Mouse (Mus musculus) intestine, embryonic 14.5 days (tissue): ENCODE results near the gene Pgrmc1. TPM values are rescaled to one million over a fixed set of nuclear protein-coding genes. Genes with fewer than 3 reads are reported as not detected.
A peak's percentile ranks its signal among the peaks of the same experiment; 100 is the strongest.
"Not testable (repeated sequence)": the region's sequence is repeated elsewhere in the genome, so short reads cannot be mapped to it uniquely, and the experiment has no call there.

Experiments used
- ATAC-seq: fragments of 200-750 bp; cut with Nextera tagmentation; replicated peaks from 2 replicates; pipeline ENCODE4 v1.8.0; 2017; ENCODE audit warnings: low read depth, moderate number of reproducible peaks, moderate TSS enrichment, moderate library complexity; ENCODE audit not compliant: low FRiP score, low TSS enrichment
- DNase-seq: peaks from one replicate; pipeline ENCODE4 v3.0.0-alpha.2; 2018; ENCODE audit warnings: low spot score
- H3K27ac ChIP-seq: fragments of 300-500 bp; sonication (generic); 2 replicates; pipeline ENCODE4 v1.5.1; 2014; ENCODE audit warnings: low read depth, mild to moderate bottlenecking, control low read depth
- H3K27me3 ChIP-seq: fragments of 300-500 bp; sonication (generic); replicated peaks from 2 replicates; pipeline ENCODE4 v1.6.1; 2014; ENCODE audit warnings: low read length, control low read depth; ENCODE audit not compliant: control insufficient read depth, insufficient read depth
- H3K36me3 ChIP-seq: fragments of 300-500 bp; sonication (generic); 2 replicates; pipeline ENCODE4 v1.6.1; 2014; ENCODE audit warnings: low read length, control low read depth; ENCODE audit not compliant: control insufficient read depth, insufficient read depth
- H3K4me1 ChIP-seq: fragments of 300-500 bp; sonication (generic); replicated peaks from 2 replicates; pipeline ENCODE4 v1.6.1; 2014; ENCODE audit warnings: low read length, control low read depth, mixed read lengths; ENCODE audit not compliant: control insufficient read depth, insufficient read depth
- H3K4me2 ChIP-seq: fragments of 300-500 bp; sonication (generic); 2 replicates; pipeline ENCODE4 v1.6.1; 2014; ENCODE audit warnings: low read length
- H3K4me3 ChIP-seq: fragments of 300-500 bp; sonication (generic); 2 replicates; pipeline ENCODE4 v1.5.1; 2014; ENCODE audit warnings: low read depth, low read length, control low read depth, mixed read lengths
- H3K9ac ChIP-seq: fragments of 300-500 bp; sonication (generic); 2 replicates; pipeline ENCODE4 v1.6.1; 2014; ENCODE audit warnings: mild to moderate bottlenecking, low read length
- H3K9me3 ChIP-seq: fragments of 300-500 bp; sonication (generic); 2 replicates; pipeline ENCODE4 v1.6.1; 2016; ENCODE audit warnings: low read length, control low read depth; ENCODE audit not compliant: control insufficient read depth
- WGBS: fragments of 180-500 bp; shearing (Covaris S2); extraction: QIAGEN DNeasy Blood & Tissue Kit; methylation state at CpG from one replicate; pipeline ENCODE4 v1.1.7; 2014; 5-methylcytosine and 5-hydroxymethylcytosine counted together
- polyA plus RNA-seq: library from polyadenylated mRNA; unstranded; fragments of >200 nt; fragmentation: Nextera tagmentation; extraction: Ambion mirVana; gene quantifications from 2 replicates; pipeline ENCODE4 v1.2.1, GENCODE M21; 2014

The Pgrmc1 gene
- polyA plus RNA-seq, 1 experiment from 2014 or later: 205 TPM

DNA sequence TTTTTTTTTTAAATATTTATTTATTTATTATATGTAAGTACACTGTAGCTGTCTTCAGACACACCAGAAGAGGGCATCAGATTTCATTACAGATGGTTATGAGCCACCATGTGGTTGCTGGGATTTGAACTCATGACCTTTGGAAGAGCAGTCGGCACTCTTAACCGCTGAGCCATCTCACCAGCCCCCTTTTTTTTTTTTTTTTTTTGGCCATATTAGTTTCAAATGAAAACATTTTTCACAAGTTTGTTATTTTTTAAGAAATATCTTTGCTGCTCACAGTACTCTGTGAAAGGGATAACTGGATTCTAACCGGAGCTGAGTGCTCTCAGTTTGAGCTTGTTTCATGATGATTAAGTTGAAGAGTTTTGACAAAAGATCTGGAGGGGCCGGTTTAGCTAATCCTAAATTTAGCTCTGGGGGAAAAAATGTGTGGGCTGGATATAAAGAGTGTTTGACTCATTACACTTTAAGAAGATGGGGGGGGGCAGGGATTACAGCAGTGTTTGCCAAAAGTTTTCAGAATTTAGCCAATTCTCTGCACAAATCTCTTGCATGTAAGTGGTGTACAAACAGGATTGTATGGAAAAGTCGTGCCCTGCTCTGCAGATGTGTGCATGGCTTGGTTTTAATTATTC is 1.4 kb upstream of the Pgrmc1 start:
- not testable (repeated sequence) for H3K27ac ChIP-seq, H3K36me3 ChIP-seq, ATAC-seq, DNase-seq, H3K4me2 ChIP-seq, H3K4me3 ChIP-seq, H3K4me1 ChIP-seq, H3K27me3 ChIP-seq, H3K9ac ChIP-seq, H3K9me3 ChIP-seq
- 75% methylated on average over 3 of the region's 5 CpGs for WGBS

DNA sequence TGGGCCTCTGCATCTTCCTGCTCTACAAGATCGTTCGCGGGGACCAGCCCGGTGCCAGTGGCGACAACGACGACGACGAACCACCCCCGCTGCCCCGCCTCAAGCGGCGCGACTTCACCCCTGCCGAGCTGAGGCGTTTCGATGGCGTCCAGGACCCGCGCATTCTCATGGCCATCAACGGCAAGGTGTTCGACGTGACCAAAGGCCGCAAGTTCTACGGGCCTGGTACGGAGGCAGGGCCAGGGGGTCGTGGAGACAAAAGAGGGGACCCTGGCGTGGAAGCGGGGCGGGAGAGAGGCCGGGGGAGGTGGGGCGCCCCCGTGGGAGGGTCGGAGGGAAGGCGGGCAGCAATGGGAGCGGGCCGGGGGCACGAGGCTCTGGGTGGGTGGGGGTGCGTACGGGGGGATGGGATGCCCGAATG is 394 bp downstream of the Pgrmc1 start:
- DNase-seq (no peak), ATAC-seq (peak; percentile 65)
- Histone ChIP-seq H3K4me1 (no peaks in the 10 kb centered on the region), H3K4me3 (peak overlapping the region; percentile 58), H3K9ac (peak overlapping the region; percentile 75), H3K27me3 (no peaks in the 10 kb centered on the region), H3K36me3 (peaks cover 8% of the 10 kb centered on the region; the same call in 1 of the 2 replicates), H3K4me2 (peak overlapping the region; percentile 55), H3K9me3 (no peaks in the 10 kb centered on the region), H3K27ac (peak overlapping the region; percentile 59)
- WGBS: 17% methylated on average over 38 of the region's 41 CpGs

DNA sequence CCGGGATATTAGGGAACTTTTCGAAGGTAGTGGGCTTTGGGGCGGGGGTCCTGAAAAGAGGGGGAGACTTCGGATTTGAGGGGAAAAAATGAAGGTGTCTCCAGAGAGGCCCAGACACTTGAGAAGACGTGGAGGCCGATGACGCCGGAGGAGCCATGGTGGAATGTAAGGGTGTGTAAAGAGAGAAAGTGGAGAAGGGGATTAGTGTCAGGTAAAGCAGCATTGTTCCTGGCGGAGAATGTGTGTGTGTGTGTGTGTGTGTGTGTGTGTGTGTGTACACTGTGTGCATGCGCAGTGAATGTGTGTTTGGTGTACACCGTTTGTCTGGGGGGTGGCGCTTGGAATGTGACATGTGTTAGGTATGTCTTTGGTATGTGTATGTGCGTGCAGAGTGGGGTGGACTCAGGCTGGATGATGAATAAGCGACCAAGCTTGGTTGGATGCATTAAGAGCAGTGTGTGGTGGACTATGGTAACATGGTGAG is 897 bp downstream of the Pgrmc1 start:
- Histone ChIP-seq H3K9ac (peak overlapping the region; percentile 75), H3K9me3 (no peaks in the 10 kb centered on the region), H3K36me3 (peaks cover 14% of the 10 kb centered on the region; the same call in 1 of the 2 replicates), H3K27ac (peak overlapping the region; percentile 59; the same call in 1 of the 2 replicates), H3K4me2 (peak overlapping the region; percentile 55), H3K4me1 (no peaks in the 10 kb centered on the region), H3K27me3 (no peaks in the 10 kb centered on the region), H3K4me3 (peak overlapping the region; percentile 58)
- WGBS: 20% methylated on average over 14 of the region's 14 CpGs
- DNase-seq (no peak), ATAC-seq (peak; percentile 56)

DNA sequence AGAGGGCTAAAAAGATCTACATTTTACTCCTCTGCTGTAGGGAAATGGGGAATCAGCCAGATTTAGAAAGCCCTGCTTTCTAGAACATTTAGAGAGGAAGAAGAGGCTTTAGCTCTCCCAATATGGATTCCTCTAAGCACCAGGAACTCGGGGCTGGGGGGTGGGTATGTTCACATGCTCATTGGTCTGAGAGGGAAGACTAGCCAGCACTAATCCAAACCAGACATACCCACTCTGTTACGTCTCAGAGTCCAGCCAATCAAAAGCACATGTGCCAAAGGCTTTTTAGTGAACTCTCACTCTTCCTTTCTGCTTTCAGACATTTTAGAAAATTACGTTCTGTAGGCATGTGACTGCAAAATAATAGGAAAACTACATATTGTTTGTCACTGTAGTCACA is 1.6 kb downstream of the Pgrmc1 start:
- Histone ChIP-seq H3K4me3 (peak overlapping the region; percentile 58), H3K27ac (no peak overlapping the region), H3K9ac (no peak overlapping the region), H3K9me3 (no peaks in the 10 kb centered on the region), H3K4me1 (no peaks in the 10 kb centered on the region), H3K4me2 (peak overlapping the region; percentile 55), H3K27me3 (no peaks in the 10 kb centered on the region), H3K36me3 (peaks cover 15% of the 10 kb centered on the region; the same call in 1 of the 2 replicates)
- DNase-seq (no peak), ATAC-seq (no peak)
- WGBS: 37% methylated on average over 3 of the region's 3 CpGs

DNA sequence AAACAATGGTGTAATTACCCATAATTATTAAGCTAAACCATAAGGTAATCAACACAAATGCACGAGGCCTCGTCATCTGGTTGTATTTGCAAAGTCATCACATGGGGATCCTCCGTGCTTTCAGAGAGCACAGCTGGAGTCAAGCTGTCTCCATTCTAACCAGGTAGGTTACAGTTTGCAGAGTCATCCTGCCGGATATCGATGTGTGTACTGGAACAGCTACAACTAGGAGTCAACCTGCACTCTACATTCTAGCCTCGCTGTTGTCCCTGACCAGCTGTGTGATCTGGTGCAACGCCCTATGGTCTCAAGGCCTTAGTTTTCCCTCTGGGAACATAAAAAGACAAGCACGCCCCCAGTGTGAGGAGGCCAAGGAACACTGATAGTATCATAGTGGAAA is 2.1 kb downstream of the Pgrmc1 start:
- 77% methylated on average over 8 of the region's 8 CpGs for WGBS
- Histone ChIP-seq H3K9me3 (no peaks in the 10 kb centered on the region), H3K4me1 (no peaks in the 10 kb centered on the region), H3K4me3 (no peak overlapping the region), H3K27me3 (no peaks in the 10 kb centered on the region), H3K36me3 (peaks cover 19% of the 10 kb centered on the region), H3K27ac (no peak overlapping the region), H3K9ac (no peak overlapping the region), H3K4me2 (peak overlapping the region; percentile 55; the same call in 1 of the 2 replicates)
- DNase-seq: no peak
- no peak for ATAC-seq

DNA sequence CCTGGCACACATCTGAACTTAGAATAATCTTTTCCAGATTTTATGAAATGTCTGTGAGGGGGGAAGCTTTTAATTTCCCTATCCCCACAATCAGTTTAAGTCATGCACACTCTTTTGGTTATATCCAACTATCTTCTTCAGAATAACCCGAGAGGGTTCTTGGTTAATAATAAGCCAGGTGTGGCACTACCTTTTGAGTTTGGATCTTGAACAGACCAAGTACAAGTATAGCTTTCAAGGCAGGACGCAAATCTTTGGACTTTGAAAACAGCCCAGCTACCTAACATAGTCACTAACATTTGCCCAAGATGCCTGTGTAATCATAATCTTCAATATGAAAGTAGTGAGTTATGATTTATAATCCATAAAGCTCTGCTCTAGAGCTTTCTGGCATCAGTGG is 4.9 kb downstream of the Pgrmc1 start:
- WGBS: 77% methylated on average over 2 of the region's 2 CpGs

DNA sequence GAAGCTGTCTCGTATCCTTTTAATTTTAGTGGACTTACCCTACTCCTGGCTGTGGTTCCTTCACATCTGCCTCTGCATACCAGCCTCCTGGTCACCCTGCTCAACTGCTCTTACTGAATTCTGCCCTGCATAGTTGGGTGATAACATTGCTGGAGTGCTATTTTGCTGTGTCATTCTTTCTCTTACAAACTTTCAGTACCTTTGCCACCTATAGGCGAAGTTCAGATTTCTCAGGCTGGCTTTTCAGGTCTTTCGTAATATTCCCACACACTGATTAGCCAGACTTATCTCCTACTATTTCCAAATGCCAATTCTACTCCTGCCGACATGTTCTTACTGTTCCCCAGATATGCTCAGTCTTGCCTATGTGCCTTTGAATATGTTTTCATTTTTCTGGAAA is 6.0 kb downstream of the Pgrmc1 start:
- no peak for DNase-seq
- Histone ChIP-seq H3K4me2 (no peak overlapping the region), H3K27ac (no peak overlapping the region), H3K4me3 (no peak overlapping the region), H3K36me3 (peaks cover 29% of the 10 kb centered on the region), H3K9me3 (no peaks in the 10 kb centered on the region), H3K27me3 (no peaks in the 10 kb centered on the region), H3K4me1 (no peaks in the 10 kb centered on the region), H3K9ac (no peak overlapping the region)
- WGBS: 92% methylated on average over 4 of the region's 4 CpGs
- ATAC-seq: no peak

More for the DNA sequence above, 4.9 kb downstream of the Pgrmc1 start:
- no peak overlapping the region for H3K27ac ChIP-seq
- no peak for DNase-seq
- no peaks in the 10 kb centered on the region for H3K4me1 ChIP-seq
- no peak overlapping the region for H3K4me3 ChIP-seq
- no peaks in the 10 kb centered on the region for H3K27me3 ChIP-seq
- ATAC-seq: no peak
- no peak overlapping the region for H3K9ac ChIP-seq
- no peaks in the 10 kb centered on the region for H3K9me3 ChIP-seq
- peaks cover 29% of the 10 kb centered on the region for H3K36me3 ChIP-seq
- no peak overlapping the region for H3K4me2 ChIP-seq

DNA sequence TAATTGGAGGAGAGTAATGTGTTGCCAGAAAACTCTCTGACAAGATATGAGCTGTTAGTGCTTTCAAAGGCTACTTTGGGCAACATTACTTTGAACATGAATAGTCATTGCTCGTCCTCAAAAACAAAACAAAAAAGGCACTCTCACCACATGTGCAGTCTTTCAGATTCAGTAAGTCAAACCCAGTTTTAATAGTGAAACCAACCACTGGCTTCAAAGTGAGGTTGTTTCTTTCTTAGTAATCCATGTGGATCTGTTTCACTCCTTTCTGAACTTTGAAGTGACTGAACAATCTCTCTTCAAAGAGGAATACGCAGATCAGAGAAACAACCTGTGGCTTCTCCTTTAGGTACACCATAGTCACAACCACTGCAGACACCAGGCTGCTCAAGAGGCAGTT is 11.1 kb downstream of the Pgrmc1 start:
- Histone ChIP-seq H3K9me3 (no peaks in the 10 kb centered on the region), H3K4me3 (no peak overlapping the region), H3K27ac (no peak overlapping the region), H3K36me3 (peaks cover 19% of the 10 kb centered on the region), H3K4me1 (no peaks in the 10 kb centered on the region), H3K4me2 (no peak overlapping the region), H3K27me3 (no peaks in the 10 kb centered on the region), H3K9ac (no peak overlapping the region)
- 73% methylated on average over 2 of the region's 2 CpGs for WGBS
- no peak for DNase-seq
- ATAC-seq: no peak

DNA sequence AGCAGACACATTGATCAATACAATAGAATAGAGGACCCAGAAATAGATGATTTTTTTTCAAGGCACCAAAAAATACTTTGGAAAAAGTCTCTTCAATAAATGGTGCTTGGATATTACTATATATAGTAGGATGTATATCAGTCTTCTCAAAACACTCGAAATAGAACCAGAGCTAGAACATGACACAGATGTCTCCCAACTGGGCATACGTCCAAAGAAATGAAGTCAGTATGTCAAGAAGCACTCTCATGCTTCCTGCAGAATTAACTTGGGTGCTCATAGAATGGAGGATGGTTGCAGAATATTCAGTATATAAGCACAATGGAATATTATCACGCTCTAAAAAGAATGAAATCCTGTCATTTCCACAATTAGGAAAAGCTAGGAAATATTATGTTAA is 30.1 kb downstream of the Pgrmc1 start:
- H3K36me3 ChIP-seq: no peaks in the 10 kb centered on the region
- H3K27me3 ChIP-seq: no peaks in the 10 kb centered on the region
- H3K27ac ChIP-seq: no peak overlapping the region
- WGBS: 53% methylated on average over 3 of the region's 3 CpGs
- ATAC-seq (no peak), DNase-seq (no peak)
- no peaks in the 10 kb centered on the region for H3K4me1 ChIP-seq
- no peaks in the 10 kb centered on the region for H3K9me3 ChIP-seq
- H3K4me2 ChIP-seq: no peak overlapping the region
- H3K4me3 ChIP-seq: no peak overlapping the region
- H3K9ac ChIP-seq: no peak overlapping the region
